Mouse (Mus musculus) lung, postnatal 10 days (tissue): ENCODE results near the gene Hspa5.
A peak's percentile ranks its signal among the peaks of the same experiment; 100 is the strongest.
"Not testable (repeated sequence)": the region's sequence is repeated elsewhere in the genome, so short reads cannot be mapped to it uniquely, and the experiment has no call there.

ENCODE experiments used
- DNase-seq: peaks from one replicate; pipeline ENCODE4 v3.0.0; 2021

Gene Hspa5

GRCm38 (mm10) chr2:34771368-34772226 lies at the start of gene Hspa5:
Gene Hspa5 (plus strand): TSS chr2:34771970.
- DNase-seq, result peak; percentile 100

- DNase-seq, result no peak
Measured at GRCm38 (mm10) chr2:34725269-34725668, 46.5 kb upstream of the Hspa5 start.

GRCm38 (mm10) chr2:34727045-34727728 lies 44.6 kb upstream of the Hspa5 start:
- no peak for DNase-seq

- DNase-seq, result no peak
Measured at GRCm38 (mm10) chr2:34736626-34737025, 35.1 kb upstream of the Hspa5 start.

GRCm38 (mm10) chr2:34737911-34738310 lies 33.9 kb upstream of the Hspa5 start:
- no peak for DNase-seq

GRCm38 (mm10) chr2:34739684-34740391 lies 31.9 kb upstream of the Hspa5 start:
- no peak for DNase-seq

- DNase-seq, result no peak
Measured at GRCm38 (mm10) chr2:34741390-34742159, 30.2 kb upstream of the Hspa5 start.

- DNase-seq, result no peak
Measured at GRCm38 (mm10) chr2:34742675-34743074, 29.1 kb upstream of the Hspa5 start.

GRCm38 (mm10) chr2:34744476-34744875 lies 27.3 kb upstream of the Hspa5 start:
- DNase-seq, result no peak

- no peak for DNase-seq
Measured at GRCm38 (mm10) chr2:34745673-34746072, 26.1 kb upstream of the Hspa5 start.

GRCm38 (mm10) chr2:34748479-34748878 lies 23.3 kb upstream of the Hspa5 start:
- no peak for DNase-seq

- no peak for DNase-seq
Measured at GRCm38 (mm10) chr2:34750245-34750644, 21.5 kb upstream of the Hspa5 start.

GRCm38 (mm10) chr2:34753811-34754550 lies 17.8 kb upstream of the Hspa5 start:
- peak; percentile 91 for DNase-seq

GRCm38 (mm10) chr2:34754551-34755358 lies 17.0 kb upstream of the Hspa5 start, which contains the start of gene Gapvd1:
Gene Gapvd1 (minus strand): TSS chr2:34755232.
- peak; percentile 43 for DNase-seq

GRCm38 (mm10) chr2:34757341-34757740 lies 14.4 kb upstream of the Hspa5 start:
- DNase-seq, result no peak

- DNase-seq, result not testable (repeated sequence)
Measured at GRCm38 (mm10) chr2:34761272-34761671, 10.5 kb upstream of the Hspa5 start.

- DNase-seq, result no peak
Measured at GRCm38 (mm10) chr2:34762174-34762573, 9.6 kb upstream of the Hspa5 start.

- no peak for DNase-seq
Measured at GRCm38 (mm10) chr2:34762872-34763271, 8.9 kb upstream of the Hspa5 start.

- no peak for DNase-seq
Measured at GRCm38 (mm10) chr2:34764801-34765200, 7.0 kb upstream of the Hspa5 start.

- no peak for DNase-seq
Measured at GRCm38 (mm10) chr2:34770049-34770448, 1.7 kb upstream of the Hspa5 start.

GRCm38 (mm10) chr2:34770951-34771350 lies 819 bp upstream of the Hspa5 start:
- no peak for DNase-seq
